Mouse (Mus musculus) CH12.LX (cell line): Measurements from ENCODE around the gene Lmf1. TPM values are rescaled to one million over a fixed set of nuclear protein-coding genes. Genes with fewer than 3 reads are reported as not detected.

Experiments used
- DNase-seq: peaks from one replicate; pipeline ENCODE4 v3.0.0-alpha.2; 2013; ENCODE audit errors: extremely low read depth
- H3K27ac ChIP-seq: 2 replicates; pipeline ENCODE4 v1.5.1; 2012; ENCODE audit warnings: low read depth, mild to moderate bottlenecking, control low read depth, moderate library complexity; ENCODE audit not compliant: insufficient read depth
- H3K27me3 ChIP-seq: replicated peaks from 2 replicates; pipeline ENCODE3; 2012; ENCODE audit warnings: inconsistent platforms
- H3K36me3 ChIP-seq, 2 experiments: replicated peaks in 1 of 2; 2 replicates each; pipeline versions ENCODE3 to v1.6.1; 2012; ENCODE audit warnings: inconsistent platforms in 1 of 2, low read length in 1 of 2, mild to moderate bottlenecking in 1 of 2, mixed read lengths in 1 of 2, moderate library complexity in 1 of 2; ENCODE audit not compliant: control insufficient read depth in 1 of 2, insufficient read depth in 1 of 2
- H3K4me1 ChIP-seq, 2 experiments: 2 replicates each; pipeline ENCODE4 v1.6.1; 2012; ENCODE audit warnings: inconsistent platforms in 1 of 2, moderate library complexity in 1 of 2; ENCODE audit not compliant: insufficient read depth in 2 of 2, control insufficient read depth in 1 of 2
- H3K4me2 ChIP-seq: 2 replicates; pipeline ENCODE4 v1.6.1; 2012; ENCODE audit warnings: low read depth, mild to moderate bottlenecking, control low read depth; ENCODE audit not compliant: poor library complexity, insufficient read depth, severe bottlenecking
- H3K4me3 ChIP-seq, 3 experiments: fragments of 150-350 bp in 1 of 3; sonication (generic) in 1 of 3; replicated peaks in 1 of 3; 2 replicates each; pipeline versions ENCODE3 to v1.5.1; 2011 to 2012; ENCODE audit warnings: low read depth in 2 of 3, low read length in 2 of 3, mild to moderate bottlenecking in 2 of 3, moderate library complexity in 2 of 3, control low read depth in 1 of 3, improper control_type of control experiment in 1 of 3, inconsistent platforms in 1 of 3, mixed read lengths in 1 of 3; ENCODE audit not compliant: poor library complexity in 1 of 3
- H3K79me2 ChIP-seq: replicated peaks from 2 replicates; pipeline ENCODE4 v1.6.1; 2012; ENCODE audit warnings: mild to moderate bottlenecking, moderate library complexity; ENCODE audit not compliant: control insufficient read depth, poor library complexity, insufficient read depth, severe bottlenecking; ENCODE audit errors: extremely low read depth
- H3K9ac ChIP-seq: 2 replicates; pipeline ENCODE4 v1.6.1; 2012; ENCODE audit warnings: low read depth, mild to moderate bottlenecking, control low read depth, moderate library complexity; ENCODE audit not compliant: insufficient read depth
- H3K9me3 ChIP-seq: replicated peaks from 2 replicates; pipeline ENCODE3; 2012; ENCODE audit warnings: low read length, inconsistent platforms, mixed read lengths
- BHLHE40 ChIP-seq: IDR thresholded peaks from 2 replicates; pipeline ENCODE4 v1.6.1; 2011; ENCODE audit warnings: mild to moderate bottlenecking, low read depth, low read length, improper control_type of control experiment
- CHD1 ChIP-seq: IDR thresholded peaks from 2 replicates; pipeline ENCODE4 v1.6.1; 2012; ENCODE audit warnings: low read depth, low read length, improper control_type of control experiment, inconsistent platforms
- EP300 ChIP-seq: IDR thresholded peaks from 2 replicates; pipeline ENCODE4 v1.6.1; 2011; ENCODE audit warnings: low read length, improper control_type of control experiment
- HCFC1 ChIP-seq: IDR thresholded peaks from 2 replicates; pipeline ENCODE4 v1.6.1; 2012; ENCODE audit warnings: low read depth, mild to moderate bottlenecking, inconsistent platforms, low read length, improper control_type of control experiment
- JUN ChIP-seq: IDR thresholded peaks from 2 replicates; pipeline ENCODE4 v1.6.1; 2011; ENCODE audit warnings: low read depth, mild to moderate bottlenecking, low read length, improper control_type of control experiment, moderate library complexity; ENCODE audit not compliant: insufficient read depth
- KAT2A ChIP-seq: IDR thresholded peaks from 2 replicates; pipeline ENCODE4 v1.6.1; 2012; ENCODE audit warnings: low read length, improper control_type of control experiment, inconsistent platforms; ENCODE audit not compliant: insufficient replicate concordance
- MYC ChIP-seq: IDR thresholded peaks from 2 replicates; pipeline ENCODE4 v1.6.1; 2011; ENCODE audit warnings: low read depth, mild to moderate bottlenecking, improper control_type of control experiment, low read length
- NRF1 ChIP-seq: IDR thresholded peaks from 2 replicates; pipeline ENCODE4 v1.6.1; 2014; ENCODE audit warnings: low read depth, mild to moderate bottlenecking, inconsistent platforms, low read length, improper control_type of control experiment, moderate library complexity
- PAX5 ChIP-seq: IDR thresholded peaks from 2 replicates; pipeline ENCODE4 v1.6.1; 2012; ENCODE audit warnings: low read length, inconsistent platforms, mixed read lengths
- POLR2A ChIP-seq: IDR thresholded peaks from 2 replicates; pipeline ENCODE4 v1.6.1; 2011; ENCODE audit warnings: low read depth, mild to moderate bottlenecking, improper control_type of control experiment, low read length
- SMC3 ChIP-seq: IDR thresholded peaks from 2 replicates; pipeline ENCODE4 v1.6.1; 2011; ENCODE audit warnings: low read depth, low read length, improper control_type of control experiment
- TCF12 ChIP-seq: IDR thresholded peaks from 2 replicates; pipeline ENCODE4 v1.6.1; 2014; ENCODE audit warnings: low read depth, mild to moderate bottlenecking, inconsistent platforms, low read length, improper control_type of control experiment
- USF1 ChIP-seq: IDR thresholded peaks from 2 replicates; pipeline ENCODE4 v1.6.1; 2014; ENCODE audit warnings: low read depth, mild to moderate bottlenecking, inconsistent platforms, low read length, improper control_type of control experiment
- ZC3H11A ChIP-seq: IDR thresholded peaks from 2 replicates; pipeline ENCODE4 v1.6.1; 2012; ENCODE audit warnings: low read depth, mild to moderate bottlenecking, inconsistent platforms, low read length, improper control_type of control experiment
- ZKSCAN1 ChIP-seq: IDR thresholded peaks from 2 replicates; pipeline ENCODE4 v1.6.1; 2012; ENCODE audit warnings: low read depth, inconsistent platforms, low read length, improper control_type of control experiment, borderline replicate concordance
- ZMIZ1 ChIP-seq: IDR thresholded peaks from 2 replicates; pipeline ENCODE4 v1.6.1; 2012; ENCODE audit warnings: low read depth, mild to moderate bottlenecking, inconsistent platforms, low read length, improper control_type of control experiment
- ZNF384 ChIP-seq: IDR thresholded peaks from 2 replicates; pipeline ENCODE4 v1.6.1; 2012; ENCODE audit warnings: low read depth, low read length, improper control_type of control experiment, inconsistent platforms
- dilution Hi-C: fragments of 300-500 bp; cut with MboI; formaldehyde crosslinking; loops from 2 replicates; pipeline ENCODE4 v1.14.3; 2020; ENCODE audit warnings: low sequenced_read_pairs; ENCODE audit not compliant: extremely low pct_unique_long_range_greater_than_20kb, extremely low pct_ligation_motif_present
- in situ Hi-C: fragments of 300-500 bp; cut with MboI; formaldehyde crosslinking; loops from 3 replicates; pipeline ENCODE4 v1.14.3; 2019; ENCODE audit warnings: low sequenced_read_pairs, low pct_ligation_motif_present, low pct_unique_long_range_greater_than_20kb, mixed read lengths
- polyA plus RNA-seq: library from polyadenylated mRNA; unstranded; fragments of >175 nt; gene quantifications from 2 replicates; pipeline ENCODE4 v1.2.1, GENCODE M21; 2012; ENCODE audit warnings: low read depth; ENCODE audit not compliant: insufficient read length
- total RNA-seq, 2 experiments: library from RNA; depleted of rRNA; stranded (reverse); fragments of 300-350 nt in 1 of 2; fragments of >200 nt in 1 of 2; gene quantifications; 2 replicates each; pipeline ENCODE4 v1.2.3; 2012 to 2014

Lmf1 gene
- total and polyA plus RNA-seq, 3 experiments: 13.3 to 26.9 (median 15.2) TPM

DNA sequence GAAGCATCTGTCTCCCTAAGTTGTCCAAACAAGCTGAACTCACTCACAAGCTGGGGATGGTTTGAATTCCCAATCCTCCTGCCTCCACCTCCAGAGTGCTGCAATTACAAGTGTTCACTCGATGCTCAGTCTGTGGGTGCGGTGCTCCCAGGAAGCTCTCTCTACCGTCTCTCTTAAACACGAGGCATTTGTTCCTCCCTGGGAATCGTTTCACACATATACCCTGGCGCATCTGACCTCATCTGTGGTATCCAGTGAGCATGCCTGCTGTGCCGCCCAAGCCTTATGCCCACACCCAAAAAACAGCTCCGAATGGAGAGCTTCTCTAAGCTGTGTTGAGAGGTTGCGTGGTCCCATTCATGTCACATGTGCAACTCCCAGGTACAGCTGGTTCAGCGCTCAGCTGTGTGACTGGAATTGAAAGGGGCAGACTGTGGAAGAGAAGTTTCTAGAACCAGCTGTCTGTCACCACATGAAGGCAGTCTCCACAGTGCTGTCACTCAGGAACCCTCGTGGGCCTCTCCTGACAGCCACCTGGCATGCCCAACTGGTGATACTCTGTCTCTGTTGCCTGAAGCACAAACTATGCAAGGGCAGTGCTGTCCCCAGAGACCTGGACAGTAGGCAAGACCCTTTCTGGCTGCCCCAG is 29.4 kb downstream of the Lmf1 start:
- H3K27ac ChIP-seq: no peak overlapping the region
- H3K4me2 ChIP-seq: no peak overlapping the region
- no peak for DNase-seq
- H3K79me2 ChIP-seq: no peaks in the 10 kb centered on the region
- no peaks in the 10 kb centered on the region for H3K27me3 ChIP-seq
- TF ChIP-seq ZMIZ1 (no peak), JUN (no peak), BHLHE40 (no peak), NRF1 (no peak), ZC3H11A (no peak), POLR2A (no peak), KAT2A (no peak), ZNF384 (no peak), CHD1 (no peak), EP300 (no peak)
- in situ Hi-C loops (no loop called here), dilution Hi-C loops (no loop called here)
- peaks cover 7 to 20% of the 10 kb centered on the region in 2 experiments; a peak in 3 of 4 replicates for H3K4me1 ChIP-seq
- no peak overlapping the region for H3K4me3 ChIP-seq
- H3K9me3 ChIP-seq: no peaks in the 10 kb centered on the region
- H3K9ac ChIP-seq: no peak overlapping the region
- peaks cover 0 to 46% of the 10 kb centered on the region in 2 experiments for H3K36me3 ChIP-seq

DNA sequence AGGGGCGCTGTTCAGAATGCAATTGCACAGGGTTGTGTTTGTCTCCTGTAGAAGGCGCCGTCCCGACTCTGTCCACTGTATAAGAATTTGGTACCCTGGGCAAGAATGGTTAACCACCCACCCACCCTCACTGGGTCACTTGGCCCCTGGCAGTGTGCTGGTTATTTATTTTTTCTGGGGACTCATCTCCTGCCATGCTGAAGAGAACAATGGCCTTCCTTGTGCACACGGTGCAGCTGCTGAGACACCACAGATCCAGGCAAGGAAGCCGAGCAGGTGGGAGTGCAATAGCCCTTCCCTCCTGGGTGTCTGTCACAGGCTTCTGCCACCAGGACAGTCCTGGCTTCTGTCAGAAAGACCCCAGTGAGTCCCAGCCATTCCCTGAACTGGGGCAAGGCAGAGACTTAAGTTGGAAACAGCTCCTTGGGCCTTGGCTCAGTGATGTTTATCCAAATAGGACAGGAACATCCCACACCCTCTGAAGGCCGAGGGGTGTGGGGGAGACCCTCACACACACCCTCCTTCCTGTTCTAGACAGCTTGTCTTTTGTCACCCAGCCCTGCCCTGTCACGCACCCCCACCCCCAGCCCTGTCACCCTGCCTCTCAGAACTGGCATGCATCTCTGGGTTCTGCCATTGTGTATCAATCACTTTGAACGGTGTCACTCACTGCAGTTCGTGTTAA is 30.1 kb downstream of the Lmf1 start:
- peaks cover 12 to 20% of the 10 kb centered on the region in 2 experiments for H3K4me1 ChIP-seq
- H3K27ac ChIP-seq: no peak overlapping the region
- no peak overlapping the region for H3K4me2 ChIP-seq
- no peaks in the 10 kb centered on the region for H3K9me3 ChIP-seq
- H3K36me3 ChIP-seq: peaks cover 0 to 51% of the 10 kb centered on the region in 2 experiments
- no peak overlapping the region for H3K9ac ChIP-seq
- dilution Hi-C loops (no loop called here), in situ Hi-C loops (no loop called here)
- no peak for TF ChIP-seq ZC3H11A
- TF ChIP-seq MYC: no peak
- TF ChIP-seq HCFC1: no peak
- no peak for TF ChIP-seq USF1
- TF ChIP-seq SMC3: no peak
- TF ChIP-seq POLR2A: no peak
- no peak for TF ChIP-seq TCF12
- TF ChIP-seq PAX5: no peak
- TF ChIP-seq ZKSCAN1: no peak
- DNase-seq: no peak
- H3K27me3 ChIP-seq: no peaks in the 10 kb centered on the region
- H3K4me3 ChIP-seq: no peak overlapping the region
- H3K79me2 ChIP-seq: no peaks in the 10 kb centered on the region
